Mouse (Mus musculus) brain, embryonic 14.5 days (tissue): Measurements from ENCODE around the gene Plcb1. TPM values are rescaled to one million over a fixed set of nuclear protein-coding genes. Genes with fewer than 3 reads are reported as not detected.

Experiments used
- DNase-seq: peaks from one replicate; pipeline ENCODE4 v3.0.0-alpha.2; 2011; ENCODE audit warnings: low read depth
- CTCF ChIP-seq: fragments of 200-500 bp; IDR thresholded peaks from 2 replicates; pipeline ENCODE4 v1.5.1; 2012; ENCODE audit warnings: inconsistent platforms, mild to moderate bottlenecking, moderate library complexity, borderline replicate concordance; ENCODE audit not compliant: insufficient read depth, insufficient read length; ENCODE audit errors: extremely low read depth
- POLR2A ChIP-seq: fragments of 200-500 bp; IDR thresholded peaks from 2 replicates; pipeline ENCODE4 v1.6.1; 2012; ENCODE audit warnings: mild to moderate bottlenecking, inconsistent platforms, borderline replicate concordance; ENCODE audit not compliant: poor library complexity, insufficient read depth, insufficient read length, severe bottlenecking; ENCODE audit errors: extremely low read depth
- polyA plus RNA-seq: library from polyadenylated mRNA; depleted of rRNA; stranded (reverse); fragments of >200 nt; gene quantifications from 2 replicates; pipeline ENCODE4 v1.2.3, GENCODE M21; 2012

Plcb1 gene
- polyA plus RNA-seq, 1 experiment, result 15.2 TPM

DNA sequence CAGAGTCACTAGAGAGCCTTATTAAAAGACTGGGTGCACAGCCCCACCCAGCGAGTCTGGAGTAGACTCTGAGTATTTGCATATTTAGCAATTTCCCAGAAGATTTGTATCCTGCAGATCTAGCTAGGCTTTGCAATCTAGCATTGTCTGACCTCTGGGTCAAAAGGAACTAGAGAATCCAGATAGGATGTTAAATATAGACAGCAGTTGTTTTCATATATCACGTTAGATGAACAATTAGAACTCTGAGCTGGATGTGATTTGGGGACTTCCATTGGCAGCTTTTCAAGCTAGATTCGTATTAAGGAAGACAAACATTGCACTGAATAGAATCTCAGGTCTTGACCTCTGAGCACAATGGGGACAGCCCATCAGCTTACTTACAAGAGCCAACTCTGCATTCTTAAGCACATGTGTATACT lies 439.7 kb downstream of the Plcb1 start:
- no peak for DNase-seq
- no peak for TF ChIP-seq POLR2A

DNA sequence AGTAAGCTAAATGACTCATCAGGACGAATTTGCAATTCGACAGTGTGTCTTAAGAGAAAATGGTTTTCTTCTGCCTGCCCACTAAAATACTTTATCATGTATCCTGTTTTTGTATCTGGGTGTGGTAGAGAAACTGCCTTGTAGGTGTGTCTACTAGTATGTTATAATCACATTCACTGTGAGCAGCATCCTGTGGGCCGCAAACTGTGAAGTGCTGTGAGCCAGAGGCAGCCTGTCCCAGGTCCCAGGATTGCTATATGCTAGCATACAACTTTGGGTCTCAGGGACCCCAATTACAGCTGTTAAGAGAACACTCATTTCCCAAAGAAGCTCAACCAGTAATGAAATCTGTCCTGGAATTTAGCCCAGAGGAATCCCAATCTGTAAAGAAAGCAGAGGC lies 444.4 kb downstream of the Plcb1 start:
- DNase-seq, result no peak
- TF ChIP-seq POLR2A, result no peak
- TF ChIP-seq CTCF, result no peak

DNA sequence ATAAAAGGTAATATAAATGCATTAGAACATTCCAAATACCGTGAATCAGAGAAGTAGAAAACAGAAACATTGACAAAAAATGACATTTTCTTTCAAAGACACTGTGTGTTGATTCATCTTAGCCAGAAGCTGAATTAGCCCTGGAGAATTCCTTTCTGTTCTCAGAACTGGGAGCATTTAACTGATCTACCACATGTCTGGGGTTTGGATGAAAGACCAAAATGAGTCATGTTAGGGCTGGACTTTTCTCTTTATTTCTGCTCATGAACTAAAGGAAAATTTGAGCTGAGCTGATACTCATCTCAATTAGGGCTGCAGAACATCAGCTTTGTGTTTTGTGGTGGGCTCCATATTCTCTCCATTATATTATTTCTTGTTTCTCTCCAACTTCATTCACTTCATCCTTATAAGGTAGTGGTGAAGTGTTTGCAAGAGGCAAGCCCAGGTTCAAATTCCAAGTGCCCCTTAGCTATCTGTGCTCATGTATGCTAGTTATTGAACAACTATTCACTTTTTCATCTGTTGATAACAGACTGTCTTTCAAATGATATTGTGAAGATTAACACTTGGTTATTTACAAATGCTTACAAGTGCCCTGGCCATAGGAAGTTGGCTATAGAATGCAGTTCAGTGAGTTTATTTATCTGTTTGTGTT lies 456.9 kb downstream of the Plcb1 start:
- no peak for TF ChIP-seq CTCF
- no peak for TF ChIP-seq POLR2A
- DNase-seq, result no peak

DNA sequence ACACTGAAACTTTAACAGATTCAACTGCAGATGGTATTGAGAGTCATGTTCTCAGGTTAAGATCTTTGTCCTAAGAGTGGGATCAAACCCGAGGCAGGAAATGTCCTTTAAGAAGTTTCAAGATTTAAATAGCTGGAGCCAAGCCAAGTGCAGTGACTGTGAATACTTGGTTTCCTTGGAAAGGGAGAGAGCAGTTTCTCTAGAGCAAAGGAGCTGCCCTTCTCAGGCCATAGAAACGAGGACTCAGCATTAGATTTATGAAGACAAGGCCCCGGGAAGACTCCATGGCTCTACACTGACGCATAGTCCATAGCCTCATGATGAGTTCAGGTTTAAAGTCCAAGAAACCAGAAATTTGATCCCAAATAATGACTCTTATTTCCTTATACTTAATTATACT lies 457.9 kb downstream of the Plcb1 start:
- no peak for DNase-seq
- no peak for TF ChIP-seq CTCF
- TF ChIP-seq POLR2A, result no peak

DNA sequence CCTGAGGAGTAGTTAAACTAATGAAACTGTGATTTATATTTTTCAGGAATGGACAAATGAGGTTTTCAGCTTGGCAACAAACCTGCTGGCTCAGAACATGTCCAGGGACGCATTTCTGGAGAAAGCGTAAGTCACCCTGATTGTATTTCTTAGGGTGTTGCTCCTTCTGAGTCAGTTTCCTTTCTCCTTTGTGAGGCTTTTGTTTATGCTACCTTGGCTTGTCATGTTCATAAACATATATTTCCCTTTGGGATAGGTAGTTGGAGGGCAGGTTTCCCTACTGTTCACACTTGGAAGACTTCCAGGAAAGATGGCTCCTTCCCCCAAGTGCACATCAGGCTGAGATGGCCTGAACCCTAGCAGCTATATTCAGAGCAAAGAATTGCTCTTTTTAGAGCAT lies 464.1 kb downstream of the Plcb1 start:
- TF ChIP-seq POLR2A (no peak), CTCF (no peak)
- DNase-seq, result no peak

DNA sequence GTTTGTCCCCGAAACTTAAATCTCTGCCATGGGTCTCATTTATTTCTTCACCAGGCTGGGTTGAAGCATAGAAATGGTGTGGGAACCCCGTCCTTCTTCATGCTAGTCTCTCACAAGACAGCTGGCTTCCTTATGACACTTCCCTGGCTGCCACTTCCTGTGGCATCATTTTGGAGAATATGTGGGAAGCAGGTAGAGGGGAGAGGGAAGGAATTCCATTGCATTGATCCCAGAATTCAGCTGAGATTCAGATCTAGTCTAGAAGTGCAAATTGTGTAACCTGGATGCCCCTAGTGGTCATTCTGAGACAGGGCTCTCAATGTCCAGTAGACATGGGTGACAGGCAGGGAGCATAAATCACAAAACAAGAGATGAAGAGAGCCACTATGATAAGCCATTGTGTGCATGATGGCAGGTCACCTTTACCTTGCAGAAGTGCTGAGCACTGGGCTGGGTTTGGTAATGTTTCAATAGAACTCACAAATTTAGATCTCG lies 466.0 kb downstream of the Plcb1 start:
- peak; percentile 50; the same call in 1 of the 2 replicates for TF ChIP-seq CTCF
- TF ChIP-seq POLR2A, result no peak
- no peak for DNase-seq

DNA sequence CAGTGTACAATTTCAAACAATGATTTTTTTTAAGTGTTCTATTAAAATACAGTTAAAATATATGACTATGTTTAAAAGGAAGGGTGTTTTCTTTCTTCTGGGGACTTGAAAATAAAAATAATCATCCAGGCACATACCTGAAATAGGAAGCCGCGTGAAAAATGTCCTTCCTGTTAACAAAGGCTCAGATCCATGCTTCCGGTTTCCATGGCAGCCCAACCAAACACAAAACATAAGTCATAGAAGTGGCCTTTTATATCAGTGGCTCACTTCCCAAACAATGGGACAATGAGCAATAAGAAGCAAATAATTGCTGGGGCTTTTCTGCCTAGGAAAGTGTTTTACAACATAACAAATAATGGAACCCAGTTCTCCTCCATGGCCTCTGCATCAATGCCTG lies 473.3 kb downstream of the Plcb1 start:
- TF ChIP-seq CTCF, result no peak
- no peak for TF ChIP-seq POLR2A
- DNase-seq, result peak; percentile 57

DNA sequence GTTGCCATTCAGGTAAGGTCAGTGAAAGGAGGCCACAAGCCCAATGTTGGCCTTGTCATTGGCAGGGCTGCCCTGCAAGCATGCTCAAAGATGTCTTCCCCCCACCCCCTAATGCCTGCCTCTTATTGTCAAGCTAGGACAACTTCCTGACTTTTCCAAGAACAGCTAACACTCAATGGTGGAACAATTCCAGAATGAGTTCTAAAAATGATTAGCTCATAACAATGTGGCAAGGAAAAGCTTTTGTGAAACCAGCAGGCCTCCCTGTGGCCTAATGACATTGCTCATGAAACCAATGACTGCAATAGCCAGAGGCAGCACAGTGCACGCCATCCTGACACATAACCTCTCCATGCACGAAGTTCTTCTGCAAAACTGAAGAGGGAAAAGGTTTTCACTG lies 478.1 kb downstream of the Plcb1 start:
- no peak for TF ChIP-seq CTCF
- TF ChIP-seq POLR2A, result no peak
- no peak for DNase-seq

DNA sequence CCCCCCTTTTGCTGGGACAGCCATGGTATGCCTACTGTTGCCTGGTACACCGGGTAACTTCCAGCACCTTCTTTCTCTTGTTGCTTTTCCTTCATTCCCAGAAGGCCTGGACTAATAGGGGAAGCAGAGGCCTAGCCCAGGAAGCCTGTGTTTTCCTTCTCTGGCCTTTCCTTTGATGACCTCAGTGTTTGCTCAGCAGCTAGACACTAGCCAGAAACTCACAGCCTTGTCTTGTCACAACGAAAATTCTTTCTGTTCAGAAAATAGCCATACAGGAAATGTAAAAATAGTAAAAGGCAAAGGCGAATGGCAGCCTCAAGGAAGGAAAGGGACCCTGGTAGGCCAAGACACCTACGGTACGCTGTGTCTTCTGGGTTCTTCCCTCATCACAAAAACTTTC lies 489.1 kb downstream of the Plcb1 start:
- no peak for DNase-seq
- TF ChIP-seq POLR2A (no peak), CTCF (no peak)

DNA sequence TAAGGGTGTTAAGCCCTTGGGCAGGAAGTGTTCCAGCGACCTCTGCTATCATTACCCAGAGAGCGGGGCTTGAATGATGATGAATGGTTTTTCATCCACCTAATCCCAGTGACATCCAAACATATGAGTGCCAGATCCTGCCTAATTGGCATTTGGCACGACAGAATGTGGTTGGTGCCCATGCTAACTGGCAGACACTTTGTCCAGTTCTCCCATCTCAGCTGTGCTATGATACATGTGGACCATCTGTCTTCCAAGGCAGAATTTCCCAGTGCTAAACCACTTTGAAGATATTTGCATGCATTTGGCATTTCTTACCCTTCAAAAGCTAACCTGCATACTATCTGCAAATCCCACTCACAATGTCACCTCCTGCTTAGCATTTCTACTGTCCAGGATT lies 492.6 kb downstream of the Plcb1 start:
- peak; percentile 94 for DNase-seq
- TF ChIP-seq CTCF (no peak), POLR2A (no peak)

DNA sequence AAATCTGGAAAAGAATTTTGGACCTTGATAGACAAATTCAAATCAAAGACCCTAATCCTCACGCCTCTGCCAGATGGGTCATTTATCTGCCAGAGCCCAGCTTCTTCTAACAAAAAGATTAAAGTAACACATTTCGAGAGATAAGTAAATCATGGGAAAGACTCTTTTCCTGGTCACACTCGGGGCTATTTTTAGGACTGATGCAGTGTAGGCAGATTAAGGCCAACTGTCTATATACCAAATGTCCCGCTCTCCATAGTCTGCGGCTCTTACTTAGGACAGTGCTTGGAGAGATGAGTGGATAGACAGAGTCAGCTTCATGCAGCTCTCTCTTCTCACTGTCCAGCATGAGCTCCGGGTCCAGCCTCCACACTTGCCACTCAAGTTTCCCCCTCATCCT lies 493.2 kb downstream of the Plcb1 start:
- DNase-seq, result no peak
- TF ChIP-seq POLR2A (no peak), CTCF (no peak)

DNA sequence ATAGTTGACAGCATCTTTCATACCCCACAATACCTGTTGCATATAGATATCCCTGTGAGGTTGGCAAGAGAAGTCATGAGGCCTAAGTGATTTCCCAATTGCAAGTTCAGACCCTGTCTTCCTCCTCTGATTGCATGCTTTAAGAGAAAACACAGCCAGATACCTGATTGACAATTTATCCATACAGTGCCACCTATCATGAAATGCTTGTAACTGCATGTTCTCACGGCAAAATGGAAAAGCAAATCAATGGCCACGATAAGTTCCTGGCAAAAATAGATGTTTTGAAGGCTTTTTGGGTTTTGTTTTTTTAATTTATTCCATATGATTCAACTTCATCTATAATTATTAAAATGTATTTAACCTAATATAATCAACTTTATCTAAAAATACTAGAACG lies 497.9 kb downstream of the Plcb1 start:
- TF ChIP-seq POLR2A, result no peak
- TF ChIP-seq CTCF, result peak; percentile 17; the same call in 1 of the 2 replicates
- DNase-seq, result peak; percentile 32

DNA sequence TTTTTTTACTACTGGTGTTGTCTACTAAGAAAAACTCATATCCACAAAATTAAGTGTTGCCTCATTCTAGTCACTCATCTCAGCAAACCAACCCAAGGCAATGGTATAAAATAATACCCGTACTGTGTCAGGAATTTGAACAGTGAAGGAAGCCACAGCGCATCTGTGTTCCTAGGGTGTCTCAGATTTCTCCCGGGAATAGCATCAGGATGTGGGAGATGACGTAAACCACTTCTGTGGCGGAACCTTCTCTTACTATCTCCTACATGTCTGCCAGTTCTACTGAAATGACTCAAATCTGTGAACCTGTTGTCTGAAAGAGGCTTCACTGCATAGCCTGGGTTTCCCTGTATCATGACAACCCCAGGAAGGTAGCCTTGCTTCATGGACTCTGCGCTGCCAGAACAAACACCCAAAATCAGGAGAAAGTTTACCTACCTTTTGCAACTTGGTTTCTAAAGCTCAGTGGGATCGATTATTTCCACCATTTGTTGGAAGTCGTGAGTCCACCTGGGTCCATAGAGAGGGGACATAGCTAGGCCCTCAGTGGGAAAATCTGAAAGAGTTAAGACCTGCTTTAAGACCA lies 510.4 kb downstream of the Plcb1 start:
- no peak for TF ChIP-seq POLR2A
- TF ChIP-seq CTCF, result no peak
- DNase-seq, result no peak
